10 mouse cellular contexts compared by ENCODE assay signal in the genomic region with DNA sequence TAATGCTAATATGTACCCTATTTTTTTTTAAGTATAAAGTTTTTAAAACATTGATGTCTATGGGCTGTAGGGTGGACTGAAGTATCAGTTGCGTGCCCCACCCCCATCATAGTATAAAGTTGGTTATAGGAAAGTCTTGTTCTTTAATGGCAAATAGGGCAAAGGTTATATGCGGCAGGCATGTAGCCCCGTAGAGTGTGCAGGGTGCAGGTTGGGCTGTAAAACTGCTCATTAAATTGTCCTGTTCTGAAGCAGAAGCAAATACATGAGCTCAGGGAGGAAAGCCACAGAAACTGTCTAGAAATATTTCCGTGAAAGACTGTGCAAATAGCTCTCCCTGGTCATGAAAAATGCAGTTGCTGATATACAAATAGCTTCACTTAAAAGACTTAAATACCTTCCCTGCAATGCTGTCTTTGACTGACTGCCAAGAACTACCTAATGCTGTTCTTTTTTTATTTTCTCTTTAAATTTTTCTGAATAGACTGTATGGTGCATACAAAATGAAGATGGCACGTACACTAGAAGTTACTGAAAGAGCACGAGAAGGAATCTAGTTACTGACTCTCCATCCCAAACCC. TPM values are rescaled to one million over a fixed set of nuclear protein-coding genes. Genes with fewer than 3 reads are reported as not detected.
DNase-seq lines count a peak whose midpoint lies in the region; ATAC-seq and TF ChIP-seq lines count a peak whose summit lies in the region.
"Had no signal": no experiment of that assay in that cellular context is flagged by ENCODE, and none has a peak within 500 bp of the region (broad histone marks: within the 10 kb centered on the region; RNA-seq: fewer than 3 reads in every experiment).

No protein-coding gene starts in this region.

- H3K4me1 ChIP-seq in heart, embryonic 14.5 days (ENCODE audit: control insufficient read depth in 2 of 2, insufficient read depth in 2 of 2, low read length in 2 of 2) = peaks cover 20 to 25% of the 10 kb centered on the region in 2 experiments
- peaks cover 5% of the 10 kb centered on the region for H3K4me1 ChIP-seq in midbrain, embryonic 16.5 days (ENCODE audit: control insufficient read depth, insufficient read depth, low read length)
- peaks cover 6% of the 10 kb centered on the region; the same call in 1 of the 2 replicates for H3K4me1 ChIP-seq in midbrain, embryonic 14.5 days (ENCODE audit: control insufficient read depth, insufficient read depth, low read length)
- no peaks in the 10 kb centered on the region for H3K4me1 ChIP-seq in hindbrain, postnatal 0 days (ENCODE audit: insufficient read depth, low read length)
- H3K4me1 ChIP-seq in stomach, embryonic 16.5 days (ENCODE audit: control insufficient read depth, insufficient read depth, low read length) = peaks cover 19% of the 10 kb centered on the region

- peak overlapping the region; percentile 83 to 84 for H3K27ac ChIP-seq in heart, embryonic 14.5 days (replicated peaks in 1 of 2; ENCODE audit: control insufficient read depth in 1 of 2, insufficient read depth in 1 of 2, low read depth in 2 of 2, low read length in 2 of 2)
- no peak overlapping the region for H3K27ac ChIP-seq in midbrain, embryonic 16.5 days (ENCODE audit: low read length)
- no peak overlapping the region for H3K27ac ChIP-seq in midbrain, embryonic 14.5 days (replicated peaks; ENCODE audit: low read depth, low read length)
- H3K27ac ChIP-seq in hindbrain, postnatal 0 days = peak overlapping the region; percentile 51; the same call in 1 of the 2 replicates
- H3K27ac ChIP-seq in stomach, embryonic 16.5 days (ENCODE audit: low read length) = peak overlapping the region; percentile 79

- DNase-seq in heart, adult 11 months = no peak
- DNase-seq in midbrain, embryonic 14.5 days = no peak
- DNase-seq in hindbrain, postnatal 0 days (ENCODE audit: low spot score) = peak; percentile 12
- DNase-seq in left cerebral cortex, adult 18-20 months (ENCODE audit: low spot score in 2 of 2) = no peak
- DNase-seq in urinary bladder, postnatal 4 days (ENCODE audit: low spot score in 2 of 2) = no peak

- WGBS in heart, embryonic 14.5 days = 52% methylated on average over 6 of the region's 6 CpGs
- 58% methylated on average over 6 of the region's 6 CpGs for WGBS in midbrain, embryonic 16.5 days
- WGBS in midbrain, embryonic 14.5 days = 74% methylated on average over 6 of the region's 6 CpGs
- 55% methylated on average over 6 of the region's 6 CpGs for WGBS in hindbrain, postnatal 0 days
- 33% methylated on average over 6 of the region's 6 CpGs for WGBS in stomach, embryonic 16.5 days

- no peaks in the 10 kb centered on the region for H3K9me3 ChIP-seq in heart, embryonic 14.5 days (ENCODE audit: control insufficient read depth, low read length)
- H3K9me3 ChIP-seq in midbrain, embryonic 16.5 days (replicated peaks; ENCODE audit: control insufficient read depth, low read length, poor library complexity, severe bottlenecking) = peaks cover 11% of the 10 kb centered on the region
- no peaks in the 10 kb centered on the region for H3K9me3 ChIP-seq in midbrain, embryonic 14.5 days (ENCODE audit: control insufficient read depth, low read length)
- no peaks in the 10 kb centered on the region for H3K9me3 ChIP-seq in hindbrain, postnatal 0 days (ENCODE audit: low read length)
- H3K9me3 ChIP-seq in stomach, embryonic 16.5 days (replicated peaks; ENCODE audit: control insufficient read depth, low read length) = no peaks in the 10 kb centered on the region

- no peak for TF ChIP-seq CTCF in hindbrain, postnatal 0 days (IDR thresholded peaks at IDR 0.05; ENCODE audit: low read depth)

- no peak overlapping the region for H3K9ac ChIP-seq in heart, embryonic 14.5 days (ENCODE audit: low read length)
- no peak overlapping the region for H3K9ac ChIP-seq in midbrain, embryonic 16.5 days (ENCODE audit: low read depth, low read length)
- no peak overlapping the region for H3K9ac ChIP-seq in midbrain, embryonic 14.5 days (replicated peaks; ENCODE audit: low read length)
- no peak overlapping the region for H3K9ac ChIP-seq in hindbrain, postnatal 0 days (replicated peaks; ENCODE audit: low read length)
- no peak overlapping the region for H3K9ac ChIP-seq in stomach, embryonic 16.5 days (ENCODE audit: low read length)

- ATAC-seq in heart, embryonic 14.5 days (ENCODE audit: insufficient number of reproducible peaks, insufficient read depth, low FRiP score, low read depth) = no peak
- ATAC-seq in midbrain, embryonic 16.5 days = peak; percentile 56; the same call in 1 of the 2 replicates
- ATAC-seq in midbrain, embryonic 14.5 days (ENCODE audit: low FRiP score, low TSS enrichment) = no peak
- no peak for ATAC-seq in hindbrain, postnatal 0 days
- ATAC-seq in stomach, embryonic 16.5 days (ENCODE audit: insufficient read depth, low FRiP score) = no peak
- ATAC-seq: inflammation-experienced regulatory T-cells, adult 6 months had no signal

- no peaks in the 10 kb centered on the region for H3K27me3 ChIP-seq in heart, embryonic 14.5 days (ENCODE audit: control insufficient read depth, insufficient read depth, low read length)
- H3K27me3 ChIP-seq in midbrain, embryonic 16.5 days (ENCODE audit: control insufficient read depth, insufficient read depth, low read depth, low read length) = no peaks in the 10 kb centered on the region
- no peaks in the 10 kb centered on the region for H3K27me3 ChIP-seq in midbrain, embryonic 14.5 days (ENCODE audit: control insufficient read depth, insufficient read depth, low read length)
- H3K27me3 ChIP-seq in hindbrain, postnatal 0 days (ENCODE audit: insufficient read depth, low read length) = no peaks in the 10 kb centered on the region
- H3K27me3 ChIP-seq in stomach, embryonic 16.5 days (ENCODE audit: control insufficient read depth, insufficient read depth, low read length) = no peaks in the 10 kb centered on the region

- no peaks in the 10 kb centered on the region for H3K36me3 ChIP-seq in heart, embryonic 14.5 days (ENCODE audit: control insufficient read depth, insufficient read depth, low read length)
- H3K36me3 ChIP-seq in midbrain, embryonic 16.5 days (ENCODE audit: control insufficient read depth, insufficient read depth, low read length) = no peaks in the 10 kb centered on the region
- no peaks in the 10 kb centered on the region for H3K36me3 ChIP-seq in midbrain, embryonic 14.5 days (ENCODE audit: control insufficient read depth, insufficient read depth, low read length)
- no peaks in the 10 kb centered on the region for H3K36me3 ChIP-seq in hindbrain, postnatal 0 days (ENCODE audit: insufficient read depth, low read length)
- H3K36me3 ChIP-seq in stomach, embryonic 16.5 days (ENCODE audit: control insufficient read depth, insufficient read depth, low read length) = no peaks in the 10 kb centered on the region

- H3K4me3 ChIP-seq in heart, embryonic 14.5 days (ENCODE audit: control insufficient read depth in 1 of 2, insufficient read depth in 1 of 2, low read depth in 1 of 2, low read length in 2 of 2) = no peak overlapping the region
- no peak overlapping the region for H3K4me3 ChIP-seq in midbrain, embryonic 16.5 days (ENCODE audit: low read depth, low read length)
- no peak overlapping the region for H3K4me3 ChIP-seq in midbrain, embryonic 14.5 days (replicated peaks; ENCODE audit: low read depth, low read length)
- no peak overlapping the region for H3K4me3 ChIP-seq in hindbrain, postnatal 0 days (ENCODE audit: low read length)
- no peak overlapping the region for H3K4me3 ChIP-seq in stomach, embryonic 16.5 days (replicated peaks; ENCODE audit: low read length)

- 0 out of 2 replicates have a peak overlapping the region, but pooled peaks have one; percentile 16 for H3K4me2 ChIP-seq in heart, embryonic 14.5 days (ENCODE audit: low read length)
- no peak overlapping the region for H3K4me2 ChIP-seq in midbrain, embryonic 16.5 days (ENCODE audit: low read length)
- no peak overlapping the region for H3K4me2 ChIP-seq in midbrain, embryonic 14.5 days (ENCODE audit: low read length)
- peak overlapping the region; percentile 17; the same call in 1 of the 2 replicates for H3K4me2 ChIP-seq in hindbrain, postnatal 0 days (ENCODE audit: low read depth, low read length)
- H3K4me2 ChIP-seq in stomach, embryonic 16.5 days (ENCODE audit: low read depth, low read length) = peak overlapping the region; percentile 15; the same call in 1 of the 2 replicates

RNA-seq across cellular contexts. Expression of a gene that starts 57.8 kb away (rescaled TPM):
- not detected in 2 replicates for polyA plus RNA-seq in heart, embryonic 14.5 days (2014; fragmentation: Nextera tagmentation; extraction: Ambion mirVana)
- 0.19 TPM in 1 of 2 replicates, not detected in the other for polyA plus RNA-seq in midbrain, embryonic 16.5 days (2015; fragmentation: Nextera tagmentation; extraction: Ambion mirVana)
- polyA plus RNA-seq in midbrain, embryonic 14.5 days (2014; fragmentation: Nextera tagmentation; extraction: Ambion mirVana) = not detected in 2 replicates
- not detected in 2 replicates for total RNA-seq in hindbrain, postnatal 0 days (2014; rRNA removed)
- polyA plus RNA-seq in hindbrain, postnatal 0 days (2015; fragmentation: Nextera tagmentation; extraction: Ambion mirVana) = 0.19 and 0.35 TPM in 2 replicates
- not detected in 2 replicates for polyA plus RNA-seq in stomach, embryonic 16.5 days (2015; fragmentation: Nextera tagmentation; extraction: Ambion mirVana)
- total RNA-seq in left cerebral cortex, adult 18-20 months (2021) = not detected
- polyA plus RNA-seq: inflammation-experienced regulatory T-cells, adult 6 months; liver, embryonic 16.5 days had no signal

Comparison
In these comparisons a context has a peak if more than half of its experiments do, and no peak if none do; other contexts are left out.
1. H3K27ac ChIP-seq: peak in heart, embryonic 14.5 days (2 of 2), hindbrain, postnatal 0 days (single experiment) and stomach, embryonic 16.5 days (single experiment); none in midbrain, embryonic 16.5 days (single experiment) and midbrain, embryonic 14.5 days (single experiment).
2. H3K4me2 ChIP-seq: peak in heart, embryonic 14.5 days (single experiment), hindbrain, postnatal 0 days (single experiment) and stomach, embryonic 16.5 days (single experiment); none in midbrain, embryonic 16.5 days (single experiment) and midbrain, embryonic 14.5 days (single experiment).